Mouse (Mus musculus) midbrain, embryonic 15.5 days (tissue): ENCODE measurements around the gene Nr1h3. TPM values are rescaled to one million over a fixed set of nuclear protein-coding genes. Genes with fewer than 3 reads are reported as not detected.

Experiments used
- ATAC-seq: fragments of 200-750 bp; cut with Nextera tagmentation; replicated peaks from 2 replicates; pipeline ENCODE4 v1.8.0; 2017; ENCODE audit warnings: moderate TSS enrichment
- H3K27ac ChIP-seq: fragments of 300-500 bp; sonication (generic); 2 replicates; pipeline ENCODE4 v1.5.1; 2015; ENCODE audit warnings: mild to moderate bottlenecking, inconsistent platforms
- H3K27me3 ChIP-seq: fragments of 300-500 bp; sonication (generic); replicated peaks from 2 replicates; pipeline ENCODE4 v1.6.1; 2015; ENCODE audit warnings: inconsistent platforms
- H3K36me3 ChIP-seq: fragments of 300-500 bp; sonication (generic); replicated peaks from 2 replicates; pipeline ENCODE4 v1.6.1; 2015; ENCODE audit warnings: inconsistent platforms
- H3K4me1 ChIP-seq: fragments of 300-500 bp; sonication (generic); 2 replicates; pipeline ENCODE4 v1.6.1; 2015; ENCODE audit warnings: inconsistent platforms
- H3K4me2 ChIP-seq: fragments of 300-500 bp; sonication (generic); 2 replicates; pipeline ENCODE4 v1.6.1; 2015; ENCODE audit warnings: inconsistent platforms, mild to moderate bottlenecking, moderate library complexity
- H3K4me3 ChIP-seq: fragments of 300-500 bp; sonication (generic); 2 replicates; pipeline ENCODE4 v1.5.1; 2015; ENCODE audit warnings: mild to moderate bottlenecking, inconsistent platforms
- H3K9ac ChIP-seq: fragments of 300-500 bp; sonication (generic); 2 replicates; pipeline ENCODE4 v1.6.1; 2015; ENCODE audit warnings: mild to moderate bottlenecking, inconsistent platforms
- H3K9me3 ChIP-seq: fragments of 300-500 bp; sonication (generic); 2 replicates; pipeline ENCODE4 v1.6.1; 2016; ENCODE audit warnings: inconsistent platforms
- WGBS: fragments of 180-500 bp; shearing (Covaris S2); methylation state at CpG from one replicate; pipeline ENCODE4 v1.1.7; 2015; ENCODE audit warnings: mixed read lengths; 5-methylcytosine and 5-hydroxymethylcytosine counted together
- polyA plus RNA-seq: library from polyadenylated mRNA; unstranded; fragments of >200 nt; fragmentation: Nextera tagmentation; extraction: Ambion mirVana; gene quantifications from 2 replicates; pipeline ENCODE4 v1.2.1, GENCODE M21; 2015

The Nr1h3 gene
- polyA plus RNA-seq, 1 experiment from 2014 or later: 2.7 TPM

DNA sequence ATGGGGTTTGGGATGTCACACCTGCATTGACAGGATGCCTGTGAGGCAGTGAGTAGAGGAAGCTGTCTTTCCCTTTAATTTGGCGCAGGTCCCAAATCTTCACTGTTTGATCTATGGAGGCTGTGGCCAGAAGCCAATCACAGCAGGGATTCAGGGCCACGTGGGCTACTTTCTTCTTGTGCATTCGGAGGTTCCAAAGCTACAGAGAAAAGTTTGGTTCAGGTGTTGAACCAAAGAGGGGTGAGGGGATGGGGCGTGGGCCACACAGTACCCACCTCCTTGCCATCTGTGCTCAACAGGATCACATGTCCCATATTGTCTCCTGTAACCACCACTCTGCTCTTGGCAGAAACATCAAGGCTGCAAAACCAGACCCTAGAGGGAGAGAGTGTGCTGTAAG lies 14.4 kb upstream of the Nr1h3 start:
- no peak for ATAC-seq
- no peak overlapping the region for H3K9ac ChIP-seq
- no peak overlapping the region for H3K27ac ChIP-seq
- no peak overlapping the region for H3K4me2 ChIP-seq
- no peak overlapping the region for H3K4me3 ChIP-seq
- no peaks in the 10 kb centered on the region for H3K4me1 ChIP-seq
- WGBS: 67% methylated on average over 4 of the region's 4 CpGs
- peaks cover 26% of the 10 kb centered on the region; the same call in 1 of the 2 replicates for H3K36me3 ChIP-seq
- H3K27me3 ChIP-seq: no peaks in the 10 kb centered on the region
- H3K9me3 ChIP-seq: no peaks in the 10 kb centered on the region

DNA sequence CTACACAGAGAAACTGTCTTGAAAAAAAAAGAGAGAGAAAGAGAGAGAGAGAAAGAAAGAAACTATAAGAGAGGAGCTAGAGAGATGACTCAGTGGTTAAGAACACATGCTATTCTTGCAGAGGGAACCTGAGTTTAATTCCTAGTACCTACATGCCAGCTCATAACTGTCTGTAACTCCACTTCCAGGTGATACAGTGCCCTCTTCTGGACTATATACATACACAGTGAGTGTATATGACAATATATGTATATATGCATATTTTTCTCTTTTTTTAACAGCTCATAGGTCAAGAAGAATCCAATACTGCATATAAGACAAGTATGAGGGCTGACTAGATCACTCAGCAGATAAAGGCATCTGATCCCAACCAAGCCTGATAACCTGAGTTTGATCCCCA lies 10.7 kb upstream of the Nr1h3 start:
- H3K9me3 ChIP-seq: no peaks in the 10 kb centered on the region
- no peaks in the 10 kb centered on the region for H3K27me3 ChIP-seq
- H3K4me1 ChIP-seq: no peaks in the 10 kb centered on the region
- H3K36me3 ChIP-seq: peaks cover 59% of the 10 kb centered on the region
- ATAC-seq: no peak
- H3K4me3 ChIP-seq: no peak overlapping the region
- H3K4me2 ChIP-seq: no peak overlapping the region
- H3K27ac ChIP-seq: no peak overlapping the region
- H3K9ac ChIP-seq: no peak overlapping the region

DNA sequence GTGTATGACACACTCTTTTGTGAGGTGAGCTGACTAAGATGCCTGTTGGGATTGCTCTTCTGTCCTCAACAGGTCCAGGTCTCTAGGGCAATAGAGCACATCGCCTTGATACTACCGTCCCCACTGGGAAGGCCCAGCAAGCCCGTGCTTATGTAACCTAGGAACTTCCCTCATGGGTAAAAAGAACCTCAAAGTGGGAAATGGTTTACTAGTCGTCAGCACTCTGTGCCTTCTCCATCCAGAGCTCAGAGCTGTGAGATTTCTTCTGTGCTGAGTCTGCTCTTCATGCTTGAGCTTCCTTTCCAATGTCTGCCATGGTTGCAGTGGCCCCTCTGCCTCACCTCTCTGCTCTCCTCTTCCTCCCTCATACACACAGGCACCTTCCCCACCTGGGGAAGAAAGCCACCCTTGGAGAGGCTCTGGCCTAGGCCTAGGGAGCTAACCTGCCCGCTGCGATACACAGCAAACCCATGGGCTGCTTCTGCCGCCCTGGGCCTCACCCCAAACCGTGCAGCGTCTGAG lies 3.7 kb upstream of the Nr1h3 start:
- H3K4me2 ChIP-seq: no peak overlapping the region
- H3K9ac ChIP-seq: no peak overlapping the region
- no peaks in the 10 kb centered on the region for H3K27me3 ChIP-seq
- 90% methylated on average over 9 of the region's 9 CpGs for WGBS
- no peak for ATAC-seq
- no peaks in the 10 kb centered on the region for H3K9me3 ChIP-seq
- H3K36me3 ChIP-seq: peaks cover 47% of the 10 kb centered on the region
- H3K4me1 ChIP-seq: peaks cover 27% of the 10 kb centered on the region
- H3K4me3 ChIP-seq: no peak overlapping the region
- no peak overlapping the region for H3K27ac ChIP-seq

DNA sequence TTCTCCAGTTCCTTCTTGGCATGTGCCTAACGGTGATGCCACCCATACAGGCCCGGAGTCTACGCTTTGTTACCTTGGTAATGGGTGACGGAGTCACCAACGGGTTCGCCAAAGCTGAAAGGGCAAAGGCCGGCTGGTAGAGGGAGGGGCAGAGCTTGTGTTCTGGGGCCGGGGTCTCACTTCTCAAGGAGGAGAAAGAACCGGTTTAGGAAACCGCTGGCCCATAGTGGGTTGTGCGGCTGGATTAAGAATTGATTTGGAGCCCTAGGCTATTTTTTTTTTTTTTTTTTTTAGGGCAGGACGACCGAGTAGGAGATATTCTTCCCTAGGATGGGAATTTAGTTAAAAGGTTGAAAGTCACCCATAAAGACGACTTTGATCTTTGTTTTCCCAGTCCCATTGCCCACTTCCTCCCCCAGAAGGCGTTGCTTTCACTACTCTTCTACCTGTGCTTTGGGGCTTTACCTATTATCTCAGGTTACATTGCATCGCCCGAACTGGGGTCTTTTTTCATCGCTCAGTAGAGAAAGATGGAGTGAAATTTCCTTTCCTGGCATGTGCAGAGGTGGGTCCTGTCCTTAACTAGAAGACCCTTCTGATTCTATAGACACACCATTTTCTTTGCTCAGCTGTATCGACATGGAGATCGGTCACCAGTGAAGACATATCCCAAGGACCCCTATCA lies 480 bp upstream of the Nr1h3 start:
- no peak; the same call in 1 of the 2 replicates for ATAC-seq
- Histone ChIP-seq H3K9me3 (no peaks in the 10 kb centered on the region), H3K4me1 (peaks cover 27% of the 10 kb centered on the region), H3K36me3 (peaks cover 19% of the 10 kb centered on the region), H3K27ac (peak overlapping the region; percentile 85), H3K9ac (peak overlapping the region; percentile 91), H3K27me3 (no peaks in the 10 kb centered on the region), H3K4me3 (peak overlapping the region; percentile 82), H3K4me2 (peak overlapping the region; percentile 63)
- WGBS: 15% methylated on average over 20 of the region's 20 CpGs

DNA sequence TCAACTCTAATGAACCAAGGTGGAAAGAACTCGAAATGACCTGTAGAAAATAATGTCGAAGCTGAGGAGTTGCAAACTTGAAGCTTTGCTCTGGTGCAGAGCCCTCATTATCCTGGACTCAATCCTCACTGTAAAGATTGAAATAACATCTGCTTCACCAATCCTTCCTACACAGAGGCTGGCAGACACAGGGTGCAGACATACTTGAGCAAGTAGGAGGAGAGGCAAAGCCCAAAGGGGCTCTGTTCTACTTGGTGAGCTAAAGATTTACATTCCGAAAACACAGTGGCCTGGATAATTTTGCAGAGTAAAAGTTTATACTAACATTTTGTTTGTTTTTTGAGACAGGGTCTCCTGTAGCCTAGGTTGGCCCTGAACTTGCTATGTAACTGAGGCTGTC lies 3.7 kb downstream of the Nr1h3 start:
- H3K4me1 ChIP-seq: peaks cover 14% of the 10 kb centered on the region
- ATAC-seq: no peak
- no peaks in the 10 kb centered on the region for H3K36me3 ChIP-seq
- H3K27me3 ChIP-seq: no peaks in the 10 kb centered on the region
- no peak overlapping the region for H3K27ac ChIP-seq
- no peak overlapping the region for H3K9ac ChIP-seq
- no peak overlapping the region for H3K4me3 ChIP-seq
- 88% methylated on average over 3 of the region's 3 CpGs for WGBS
- H3K9me3 ChIP-seq: no peaks in the 10 kb centered on the region
- no peak overlapping the region for H3K4me2 ChIP-seq

DNA sequence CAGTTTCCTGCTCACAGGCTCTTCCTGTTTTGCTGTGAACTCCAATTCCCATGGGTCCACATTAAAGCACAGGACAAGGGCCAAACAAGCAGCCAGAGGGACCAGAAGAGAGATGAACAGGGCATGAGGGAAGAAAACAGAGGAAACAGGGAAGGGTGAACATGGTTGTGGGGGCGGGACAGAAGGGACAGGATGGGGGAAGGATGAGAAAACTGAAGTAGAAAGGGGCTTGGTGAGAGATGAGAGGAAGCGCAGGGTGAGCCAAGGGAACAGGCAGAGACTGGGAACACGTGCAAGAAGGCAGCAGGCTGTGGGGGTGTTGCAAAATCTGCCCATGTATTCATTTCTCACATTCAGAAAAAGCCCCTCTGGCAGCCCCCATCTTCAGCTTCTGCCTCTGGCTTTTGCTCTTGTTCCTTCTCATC lies 6.0 kb downstream of the Nr1h3 start:
- Histone ChIP-seq H3K9me3 (no peaks in the 10 kb centered on the region), H3K4me3 (no peak overlapping the region), H3K4me2 (no peak overlapping the region), H3K27ac (no peak overlapping the region), H3K4me1 (peaks cover 3% of the 10 kb centered on the region), H3K9ac (no peak overlapping the region), H3K27me3 (no peaks in the 10 kb centered on the region), H3K36me3 (no peaks in the 10 kb centered on the region)
- WGBS: 89% methylated on average over 3 of the region's 3 CpGs
- ATAC-seq: no peak

DNA sequence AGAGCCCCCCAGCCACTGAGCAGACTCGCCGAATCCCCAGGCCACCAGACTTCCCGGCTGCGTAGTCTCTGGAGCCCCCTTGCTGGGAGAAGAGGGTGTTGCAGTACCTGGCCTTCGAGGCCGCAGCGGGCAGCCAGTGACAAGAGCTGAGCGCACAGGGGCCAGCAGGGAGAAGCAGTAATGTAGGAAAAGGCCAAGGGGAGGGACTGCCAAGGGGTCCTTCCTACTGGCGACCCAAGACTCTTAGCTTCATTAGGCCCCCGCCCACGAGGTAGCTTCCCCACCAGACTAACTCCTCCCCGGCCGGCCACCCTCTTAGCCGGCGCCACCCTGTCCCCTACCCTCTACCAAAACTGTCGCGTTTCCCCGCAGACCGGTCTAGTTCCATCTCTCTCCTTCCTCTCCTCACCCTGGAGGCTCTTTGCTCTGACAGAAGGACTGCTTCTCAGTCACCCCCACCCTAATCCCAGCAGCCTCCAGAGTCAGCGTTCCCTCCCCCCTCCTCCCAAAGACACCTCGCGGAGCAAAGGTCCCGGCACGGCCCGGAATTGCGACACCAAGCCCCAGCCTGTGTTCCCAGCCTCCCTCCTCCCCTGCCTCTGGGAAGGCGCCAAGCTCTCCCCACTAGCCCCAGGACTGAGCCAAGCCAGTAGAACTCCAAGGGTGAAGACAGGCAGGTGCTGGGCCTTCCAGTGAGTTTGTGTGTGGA lies 7.9 kb downstream of the Nr1h3 start:
- H3K9ac ChIP-seq: peak overlapping the region; percentile 19; the same call in 1 of the 2 replicates
- H3K27ac ChIP-seq: no peak overlapping the region
- no peaks in the 10 kb centered on the region for H3K9me3 ChIP-seq
- no peaks in the 10 kb centered on the region; the same call in 1 of the 2 replicates for H3K4me1 ChIP-seq
- peak overlapping the region; percentile 48 for H3K4me2 ChIP-seq
- peak; percentile 84 for ATAC-seq
- H3K36me3 ChIP-seq: no peaks in the 10 kb centered on the region
- H3K27me3 ChIP-seq: no peaks in the 10 kb centered on the region
- WGBS: under 1% methylated on average over 27 of the region's 27 CpGs
- peak overlapping the region; percentile 19 for H3K4me3 ChIP-seq

DNA sequence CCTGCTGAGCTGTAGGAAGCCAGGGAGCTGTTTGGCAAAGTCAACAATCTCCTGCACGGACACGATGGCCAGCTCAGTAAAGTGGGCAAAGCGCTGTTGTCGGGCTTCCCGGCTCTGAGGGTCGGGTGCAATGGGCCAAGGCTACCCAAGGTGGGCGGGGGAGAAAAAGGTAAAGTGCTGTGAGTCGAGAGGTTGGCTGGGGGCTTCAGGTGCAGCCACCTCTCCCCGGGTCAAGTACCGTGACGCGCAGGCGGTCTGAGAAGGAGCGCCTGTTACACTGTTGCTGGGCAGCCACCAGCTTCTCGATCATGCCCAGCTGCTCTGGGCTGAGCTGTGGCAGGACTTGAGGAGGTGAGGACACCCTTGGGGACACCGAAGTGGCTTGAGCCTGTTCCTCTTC lies 12.1 kb downstream of the Nr1h3 start:
- no peaks in the 10 kb centered on the region for H3K27me3 ChIP-seq
- 87% methylated on average over 16 of the region's 16 CpGs for WGBS
- H3K36me3 ChIP-seq: no peaks in the 10 kb centered on the region
- no peak overlapping the region for H3K4me3 ChIP-seq
- no peak overlapping the region for H3K9ac ChIP-seq
- no peak overlapping the region for H3K4me2 ChIP-seq
- no peaks in the 10 kb centered on the region for H3K9me3 ChIP-seq
- ATAC-seq: no peak
- no peak overlapping the region for H3K27ac ChIP-seq
- no peaks in the 10 kb centered on the region; the same call in 1 of the 2 replicates for H3K4me1 ChIP-seq

DNA sequence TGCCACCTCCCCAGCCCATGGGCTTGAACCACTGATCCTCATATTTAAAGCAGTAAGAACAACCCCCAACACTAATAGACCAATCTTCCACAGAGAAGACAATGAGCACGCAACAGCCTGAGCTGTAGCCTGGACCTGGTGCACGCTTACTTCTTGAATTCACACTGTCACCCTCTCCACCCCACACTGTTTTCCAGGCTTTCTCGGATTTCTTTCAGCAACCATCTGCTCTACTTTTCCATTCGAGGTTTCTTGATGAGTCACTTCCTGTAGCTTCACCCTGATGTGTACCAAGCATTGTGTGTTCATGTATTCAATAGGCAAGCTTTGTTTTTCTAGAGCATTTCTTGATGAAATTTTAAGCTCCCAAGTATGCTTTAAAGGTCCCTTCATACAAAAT lies 15.2 kb downstream of the Nr1h3 start:
- Histone ChIP-seq H3K9ac (no peak overlapping the region), H3K9me3 (no peaks in the 10 kb centered on the region), H3K4me1 (peaks cover 8% of the 10 kb centered on the region), H3K4me3 (no peak overlapping the region), H3K36me3 (no peaks in the 10 kb centered on the region), H3K27ac (no peak overlapping the region), H3K4me2 (no peak overlapping the region), H3K27me3 (no peaks in the 10 kb centered on the region)
- ATAC-seq: no peak
- WGBS: 80% methylated on average over 4 of the region's 4 CpGs

DNA sequence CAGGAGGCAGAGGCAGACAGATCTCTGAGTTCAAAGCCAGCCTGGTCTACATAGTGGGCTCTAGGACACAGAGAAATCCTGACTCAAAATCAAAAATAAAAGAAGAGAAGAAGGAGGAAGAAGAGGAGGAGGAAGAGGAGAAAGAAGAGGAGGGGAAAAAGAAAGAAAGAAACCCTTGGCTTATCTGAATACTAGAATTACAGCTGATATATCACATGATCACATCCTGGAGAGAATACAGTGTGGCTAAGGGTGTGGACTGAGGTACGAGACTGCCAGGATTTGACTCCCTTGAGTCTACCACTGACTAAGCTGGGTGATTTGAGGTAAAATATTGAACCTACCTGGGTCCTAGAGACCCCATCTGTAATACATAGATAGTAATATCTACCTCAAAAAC lies 16.4 kb downstream of the Nr1h3 start:
- peaks cover 17% of the 10 kb centered on the region for H3K4me1 ChIP-seq
- H3K9me3 ChIP-seq: no peaks in the 10 kb centered on the region
- H3K27ac ChIP-seq: no peak overlapping the region
- ATAC-seq: no peak
- WGBS: 86% methylated on average over 1 of the region's 1 CpGs
- H3K4me3 ChIP-seq: no peak overlapping the region
- H3K27me3 ChIP-seq: no peaks in the 10 kb centered on the region
- no peak overlapping the region for H3K4me2 ChIP-seq
- no peaks in the 10 kb centered on the region for H3K36me3 ChIP-seq
- no peak overlapping the region for H3K9ac ChIP-seq

DNA sequence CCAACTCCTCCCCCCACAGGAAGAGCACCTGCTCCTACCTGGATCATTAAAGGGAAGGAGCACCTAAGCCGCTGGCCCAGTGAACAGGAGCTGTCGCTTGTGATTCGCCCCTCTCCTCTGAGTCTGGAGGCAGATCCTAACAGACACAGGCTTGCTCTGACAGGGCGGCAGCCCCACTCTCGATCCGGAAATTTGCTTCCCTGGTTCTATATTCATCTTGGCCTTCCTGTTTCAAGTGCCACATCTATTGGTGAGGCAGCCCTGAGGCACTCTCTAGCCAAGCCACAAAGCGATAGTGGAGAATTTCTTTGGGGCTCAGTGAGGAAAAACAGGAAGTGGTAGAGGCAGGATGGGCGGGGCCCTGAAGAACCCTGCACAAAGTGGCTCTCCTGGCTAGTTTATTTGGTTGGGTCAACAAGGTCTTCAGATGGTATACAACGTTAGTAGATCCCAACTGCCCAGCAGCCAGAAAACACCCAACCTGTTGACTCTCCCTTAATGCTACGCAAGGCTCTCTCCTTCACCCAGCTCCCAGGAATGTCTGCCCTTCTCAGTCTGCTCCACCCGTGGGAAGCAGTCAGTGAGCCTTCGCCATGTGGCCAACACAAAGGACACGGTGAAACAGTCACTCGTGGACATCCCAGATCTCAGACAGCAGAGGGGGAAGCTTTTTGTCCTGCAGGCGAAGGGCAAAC lies 18.8 kb downstream of the Nr1h3 start, which contains the start of gene Madd:
Gene Madd (minus strand): TSS at position 127 of the 695 bp plus-strand sequence.
- Histone ChIP-seq H3K27ac (peak within 1 kb of the TSS; percentile 94), H3K4me2 (peak within 1 kb of the TSS; percentile 83), H3K36me3 (no peaks in the 10 kb centered on the region), H3K27me3 (no peaks in the 10 kb centered on the region), H3K9ac (peak within 1 kb of the TSS; percentile 85), H3K9me3 (no peaks in the 10 kb centered on the region), H3K4me3 (peak within 1 kb of the TSS; percentile 65), H3K4me1 (peaks cover 31% of the 10 kb centered on the region)
- WGBS: 70% methylated on average over 15 of the region's 15 CpGs
- ATAC-seq: peak; percentile 8; the same call in 1 of the 2 replicates

DNA sequence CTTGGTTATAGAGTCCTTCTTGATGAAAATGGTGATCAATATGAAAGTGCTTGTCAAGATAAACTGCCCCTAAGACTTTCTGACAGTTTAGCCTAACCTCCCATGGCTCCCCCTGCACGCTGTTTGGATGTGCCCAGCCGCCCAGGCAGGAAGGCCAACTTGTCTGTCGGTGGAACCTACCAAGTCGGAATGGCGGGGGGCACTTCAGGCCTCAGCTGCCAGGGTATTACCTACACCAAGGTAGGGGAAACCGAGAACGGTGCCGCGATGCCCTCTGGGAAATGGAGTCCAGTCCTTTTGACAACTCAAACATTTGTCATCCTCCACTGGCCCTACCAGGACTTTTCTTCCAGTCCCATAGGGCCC lies 19.5 kb downstream of the Nr1h3 start:
- 1% methylated on average over 9 of the region's 9 CpGs for WGBS
- peak; percentile 98 for ATAC-seq
- peaks cover 31% of the 10 kb centered on the region for H3K4me1 ChIP-seq
- H3K27me3 ChIP-seq: no peaks in the 10 kb centered on the region
- H3K4me2 ChIP-seq: peak overlapping the region; percentile 83
- H3K36me3 ChIP-seq: peaks cover 3% of the 10 kb centered on the region; the same call in 1 of the 2 replicates
- peak overlapping the region; percentile 94 for H3K27ac ChIP-seq
- peak overlapping the region; percentile 65 for H3K4me3 ChIP-seq
- H3K9ac ChIP-seq: peak overlapping the region; percentile 85
- no peaks in the 10 kb centered on the region for H3K9me3 ChIP-seq
